Comparison of ENCODE assay signal across 11 mouse cellular contexts in genomic region chr13:10045651-10046350, GRCm38 (mm10).
A peak's percentile ranks its signal among the peaks of the same experiment; 100 is the strongest.
DNase-seq lines count a peak whose midpoint lies in the region; ATAC-seq and TF ChIP-seq lines count a peak whose summit lies in the region.
"Had no signal": no experiment of that assay in that cellular context is flagged by ENCODE, and none has a peak within 500 bp of the region (broad histone marks: within the 10 kb centered on the region; RNA-seq: fewer than 3 reads in every experiment).

No protein-coding gene starts in this region.

- no peak overlapping the region for H3K9ac ChIP-seq in lung, postnatal 0 days (replicated peaks; ENCODE audit: low read depth)
- H3K9ac ChIP-seq: limb, embryonic 15.5 days had no signal

- intact Hi-C loops in gastrocnemius, adult 2 months (cut with DNase I): no loop called here

- no peak overlapping the region for H3K4me3 ChIP-seq in gastrocnemius, adult 2 months
- H3K4me3 ChIP-seq in heart, embryonic 10.5 days: no peak overlapping the region
- no peak overlapping the region for H3K4me3 ChIP-seq in kidney, adult 2 months (ENCODE audit: insufficient read depth, low read depth, low read length)
- no peak overlapping the region for H3K4me3 ChIP-seq in lung, postnatal 0 days (ENCODE audit: low read depth, low read length)
- no peak overlapping the region for H3K4me3 ChIP-seq in thymus, adult 2 months (ENCODE audit: control insufficient read depth, insufficient read depth, low read length)
- H3K4me3 ChIP-seq: limb, embryonic 15.5 days had no signal

- ATAC-seq in lung, postnatal 0 days: peak; percentile 67
- ATAC-seq in megakaryocyte-erythroid progenitor cell, adult 5-6 weeks (replicated peaks; ENCODE audit: low FRiP score, low TSS enrichment, poor library complexity, severe bottlenecking): no peak
- ATAC-seq in CD4-positive, CD25-positive, alpha-beta regulatory T cell, adult 4 months: no peak
- ATAC-seq: inflammation-experienced regulatory T-cells, adult 6 months had no signal

- H3K27ac ChIP-seq in gastrocnemius, adult 2 months: no peak overlapping the region
- H3K27ac ChIP-seq in heart, embryonic 10.5 days: 0 out of 2 replicates have a peak overlapping the region, but pooled peaks have one; percentile 16
- H3K27ac ChIP-seq in kidney, adult 2 months (ENCODE audit: insufficient read depth, low read depth, low read length): no peak overlapping the region
- no peak overlapping the region for H3K27ac ChIP-seq in lung, postnatal 0 days (ENCODE audit: low read length)
- no peak overlapping the region for H3K27ac ChIP-seq in thymus, adult 2 months (ENCODE audit: control insufficient read depth, insufficient read depth, low read length)
- H3K27ac ChIP-seq: limb, embryonic 15.5 days had no signal

- WGBS in heart, embryonic 10.5 days: 50% methylated on average over 7 of the region's 7 CpGs
- 54% methylated on average over 7 of the region's 7 CpGs for WGBS in kidney, adult 2 months
- 48% methylated on average over 7 of the region's 7 CpGs for WGBS in lung, postnatal 0 days
- WGBS in thymus, adult 2 months: 91% methylated on average over 7 of the region's 7 CpGs

- no peaks in the 10 kb centered on the region for H3K9me3 ChIP-seq in heart, embryonic 10.5 days
- no peaks in the 10 kb centered on the region for H3K9me3 ChIP-seq in lung, postnatal 0 days (ENCODE audit: low read length)
- H3K9me3 ChIP-seq: limb, embryonic 15.5 days had no signal

- TF ChIP-seq POLR2A in kidney, adult 2 months (IDR thresholded peaks at IDR 0.05; ENCODE audit: low read depth, low read length): no peak
- TF ChIP-seq POLR2A in thymus, adult 2 months (IDR thresholded peaks at IDR 0.05; ENCODE audit: control insufficient read depth, extremely low read depth, insufficient read depth, low read length, poor library complexity): no peak

- H3K27me3 ChIP-seq in heart, embryonic 10.5 days (ENCODE audit: insufficient read depth, poor library complexity, severe bottlenecking): no peaks in the 10 kb centered on the region
- no peaks in the 10 kb centered on the region for H3K27me3 ChIP-seq in kidney, adult 2 months (replicated peaks; ENCODE audit: control insufficient read depth, insufficient read depth, low read length)
- H3K27me3 ChIP-seq in lung, postnatal 0 days (replicated peaks; ENCODE audit: insufficient read depth, low read length): no peaks in the 10 kb centered on the region
- H3K27me3 ChIP-seq in thymus, adult 2 months (ENCODE audit: control insufficient read depth, insufficient read depth, low read length): no peaks in the 10 kb centered on the region
- H3K27me3 ChIP-seq: limb, embryonic 15.5 days had no signal

- no peaks in the 10 kb centered on the region for H3K36me3 ChIP-seq in heart, embryonic 10.5 days
- no peaks in the 10 kb centered on the region for H3K36me3 ChIP-seq in kidney, adult 2 months (ENCODE audit: control insufficient read depth, insufficient read depth, low read length)
- H3K36me3 ChIP-seq in lung, postnatal 0 days (ENCODE audit: insufficient read depth, low read length): no peaks in the 10 kb centered on the region
- no peaks in the 10 kb centered on the region for H3K36me3 ChIP-seq in thymus, adult 2 months (ENCODE audit: control insufficient read depth, insufficient read depth, low read length)
- H3K36me3 ChIP-seq: limb, embryonic 15.5 days had no signal

- TF ChIP-seq EP300 in lung, postnatal 0 days (IDR thresholded peaks at IDR 0.05): no peak

- peaks cover 11% of the 10 kb centered on the region for H3K4me1 ChIP-seq in heart, embryonic 10.5 days
- peaks cover 2% of the 10 kb centered on the region; the same call in 1 of the 2 replicates for H3K4me1 ChIP-seq in kidney, adult 2 months (ENCODE audit: control insufficient read depth, insufficient read depth, low read length)
- no peaks in the 10 kb centered on the region for H3K4me1 ChIP-seq in lung, postnatal 0 days (ENCODE audit: insufficient read depth, low read depth, low read length)
- peaks cover 4% of the 10 kb centered on the region; the same call in 1 of the 2 replicates for H3K4me1 ChIP-seq in thymus, adult 2 months (replicated peaks; ENCODE audit: control insufficient read depth, insufficient read depth, low read length)
- H3K4me1 ChIP-seq: limb, embryonic 15.5 days had no signal

- DNase-seq in gastrocnemius, adult 2 months: peak; percentile 19
- no peak for DNase-seq in gastrocnemius, postnatal 25 days
- no peak for DNase-seq in heart, embryonic 10.5 days (ENCODE audit: low spot score)
- DNase-seq in kidney, adult 2 months: peak; percentile 34
- peak; percentile 61 for DNase-seq in lung, postnatal 0 days (ENCODE audit: low spot score)
- no peak for DNase-seq in thymus, adult 2 months
- DNase-seq: right cerebral cortex, postnatal 25 days had no signal

- TF ChIP-seq CTCF in gastrocnemius, adult 2 months (IDR thresholded peaks at IDR 0.05): no peak
- no peak for TF ChIP-seq CTCF in kidney, adult 2 months (conservative IDR thresholded peaks at IDR 0.05; ENCODE audit: insufficient read depth, insufficient read length, low read depth, low read length)
- no peak for TF ChIP-seq CTCF in lung, postnatal 0 days (IDR thresholded peaks at IDR 0.05)
- TF ChIP-seq CTCF in thymus, adult 2 months (IDR thresholded peaks at IDR 0.05; ENCODE audit: borderline replicate concordance, control insufficient read depth, extremely low read depth, insufficient read depth, low read length, poor library complexity): no peak

- no peak overlapping the region for H3K4me2 ChIP-seq in lung, postnatal 0 days (replicated peaks; ENCODE audit: low read depth, low read length)
- H3K4me2 ChIP-seq: limb, embryonic 15.5 days had no signal

Comparison
In these comparisons a context has a peak if more than half of its experiments do, and no peak if none do; other contexts are left out.
1. DNase-seq: peak in gastrocnemius, adult 2 months (single experiment), kidney, adult 2 months (single experiment) and lung, postnatal 0 days (single experiment); none in gastrocnemius, postnatal 25 days (single experiment), heart, embryonic 10.5 days (single experiment) and thymus, adult 2 months (single experiment).